Mouse (Mus musculus): ENCODE measurements around the gene Vps37d.

The Vps37d gene

DNA sequence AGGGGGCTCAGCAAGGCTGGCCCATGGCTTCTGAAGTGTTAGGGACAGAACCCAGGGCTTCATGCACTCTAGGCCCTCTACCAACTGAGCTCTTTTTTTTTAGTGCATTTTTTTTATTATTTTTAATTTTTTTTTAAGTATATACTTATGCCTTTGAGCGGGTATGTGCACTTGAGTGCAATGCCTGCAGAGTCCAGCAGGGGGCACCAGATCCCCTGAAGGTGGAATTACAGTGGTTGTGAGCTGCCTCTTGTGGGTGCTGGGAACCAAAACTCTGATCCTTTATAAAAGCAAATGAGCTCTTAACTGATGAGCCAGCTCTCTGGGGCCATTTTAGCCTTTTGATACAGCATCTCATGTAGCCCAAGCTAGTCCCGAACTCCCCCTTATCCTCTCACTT lies 43.5 kb downstream of the Vps37d start:
- DNase-seq (ENCODE audit: extremely low spot score, low read depth, low spot score), result no peak

DNA sequence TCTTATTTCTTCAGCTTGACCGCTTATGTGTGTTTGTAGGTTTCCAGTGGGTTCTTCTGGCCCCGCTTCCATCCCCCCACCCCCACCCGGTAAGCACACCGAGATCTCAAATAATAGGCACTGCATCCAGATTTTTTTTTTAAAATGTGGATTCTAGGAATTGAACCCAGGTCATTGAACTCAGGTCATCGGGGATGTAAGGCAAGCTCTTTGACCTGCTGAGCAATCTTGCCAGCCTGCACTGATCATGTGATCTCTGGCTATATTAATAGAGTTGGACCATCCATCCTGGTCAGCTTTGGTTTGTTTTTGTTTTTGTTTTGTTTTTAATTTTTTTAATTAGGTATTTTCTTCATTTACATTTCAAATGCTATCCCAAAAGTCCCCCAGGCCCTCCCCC lies 45.5 kb downstream of the Vps37d start:
- no peak for DNase-seq (ENCODE audit: extremely low spot score, low read depth, low spot score)

- DNase-seq (ENCODE audit: extremely low spot score, low read depth, low spot score), result no peak
Measured at GRCm38 (mm10) chr5:135029007-135029854, 48.8 kb downstream of the Vps37d start.

- DNase-seq (ENCODE audit: extremely low spot score, low read depth, low spot score), result no peak
Measured at GRCm38 (mm10) chr5:135025899-135026298, 52.2 kb downstream of the Vps37d start.

DNA sequence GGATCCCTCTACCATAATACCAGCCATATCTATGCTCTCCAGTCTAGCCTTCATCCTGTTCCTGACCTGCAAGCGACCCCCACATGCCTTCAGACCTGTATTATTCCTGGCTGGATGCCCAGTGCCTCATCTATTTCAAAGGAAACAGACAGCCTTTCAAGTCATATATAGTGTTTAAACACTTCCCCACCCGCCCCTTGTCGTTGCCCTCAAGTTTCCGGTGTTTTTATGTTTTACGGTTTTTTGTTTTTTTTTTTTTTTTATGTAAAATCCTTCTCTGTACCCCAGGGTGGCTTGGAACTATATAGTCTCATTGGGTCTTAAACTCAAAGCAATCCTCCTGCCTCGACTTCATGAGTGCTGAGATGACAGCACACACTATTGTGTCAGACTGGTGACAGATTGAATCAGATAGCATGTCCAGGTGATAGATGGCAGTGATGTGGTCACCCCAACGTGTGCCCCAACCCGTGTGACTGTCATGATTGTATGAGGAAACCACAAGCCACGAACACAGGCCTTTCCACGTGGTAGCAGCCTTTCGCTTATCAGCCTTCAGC lies 53.3 kb downstream of the Vps37d start:
- no peak for DNase-seq (ENCODE audit: extremely low spot score, low read depth, low spot score)

DNA sequence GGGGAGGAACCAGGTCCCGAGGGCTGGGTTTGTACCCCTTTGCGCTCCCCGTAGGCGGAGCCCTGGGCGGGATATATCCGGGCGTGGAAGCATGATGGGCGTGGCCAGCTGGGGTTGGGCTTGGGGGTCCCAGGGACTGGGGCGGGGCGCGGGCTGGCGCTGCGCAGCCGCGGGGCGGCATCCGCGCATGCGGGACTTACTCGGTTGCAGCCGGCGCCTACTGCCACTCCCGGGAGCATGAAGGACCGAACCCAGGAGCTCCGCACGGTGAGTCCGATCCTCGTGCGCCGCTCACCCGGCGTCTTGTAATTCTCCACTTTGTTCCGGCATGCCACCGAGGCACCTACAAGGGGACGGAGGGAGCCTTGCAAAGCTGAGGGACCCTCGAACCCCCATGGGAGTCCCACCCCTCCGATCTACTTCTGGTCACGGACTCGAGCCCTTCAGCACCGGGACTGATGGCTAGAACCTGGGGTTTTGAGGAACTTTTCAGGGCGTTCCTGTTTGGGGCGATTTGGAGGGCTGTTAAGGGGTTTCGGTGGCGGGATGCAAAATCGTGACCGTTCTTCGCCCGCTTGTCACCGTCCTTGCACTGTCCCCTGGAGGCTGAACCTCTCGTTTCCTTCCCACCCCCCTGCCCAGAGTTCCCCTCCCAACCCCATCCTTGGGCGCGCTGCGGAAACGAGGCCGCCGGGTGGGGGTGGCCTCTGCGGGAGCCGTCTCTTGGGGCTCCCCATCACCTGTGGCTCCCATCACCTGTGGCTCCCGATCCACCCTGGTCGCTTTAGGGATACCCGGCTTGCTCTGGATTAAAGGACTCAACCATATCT lies 54.5 kb downstream of the Vps37d start, which contains the start of gene Stx1a:
Stx1a (plus strand) TSS at position 139 of the 830 bp plus-strand sequence.
- peak; percentile 49 for DNase-seq (ENCODE audit: extremely low spot score, low read depth, low spot score)
